Mouse (Mus musculus) heart, postnatal 0 days (tissue): Measurements from ENCODE around the gene Gm8909. TPM values are rescaled to one million over a fixed set of nuclear protein-coding genes. Genes with fewer than 3 reads are reported as not detected.
A peak's percentile ranks its signal among the peaks of the same experiment; 100 is the strongest.
"Not testable (repeated sequence)": the region's sequence is repeated elsewhere in the genome, so short reads cannot be mapped to it uniquely, and the experiment has no call there.

Source experiments
- ATAC-seq: fragments of 200-750 bp; cut with Nextera tagmentation; 2 replicates; pipeline ENCODE4 v1.8.0; 2017; ENCODE audit warnings: low read depth, moderate number of reproducible peaks, moderate library complexity; ENCODE audit not compliant: insufficient read depth
- DNase-seq: peaks from one replicate; pipeline ENCODE4 v3.0.0-alpha.2; 2016; ENCODE audit warnings: low spot score
- H3K27ac ChIP-seq: fragments of 300-500 bp; sonication (generic); 2 replicates; pipeline ENCODE4 v1.5.1; 2014; ENCODE audit warnings: low read depth, mild to moderate bottlenecking
- H3K27me3 ChIP-seq: fragments of 300-500 bp; sonication (generic); 2 replicates; pipeline ENCODE4 v1.6.1; 2014; ENCODE audit warnings: low read length, mixed read lengths; ENCODE audit not compliant: control insufficient read depth, insufficient read depth
- H3K36me3 ChIP-seq: fragments of 300-500 bp; sonication (generic); replicated peaks from 2 replicates; pipeline ENCODE4 v1.6.1; 2014; ENCODE audit warnings: low read length, mixed read lengths; ENCODE audit not compliant: control insufficient read depth, insufficient read depth
- H3K4me1 ChIP-seq: fragments of 300-500 bp; sonication (generic); 2 replicates; pipeline ENCODE4 v1.6.1; 2014; ENCODE audit warnings: antibody characterized with exemption; ENCODE audit not compliant: control insufficient read depth, insufficient read depth
- H3K4me2 ChIP-seq: fragments of 300-500 bp; sonication (generic); 2 replicates; pipeline ENCODE4 v1.6.1; 2014; ENCODE audit warnings: low read depth, mild to moderate bottlenecking, low read length, moderate library complexity
- H3K4me3 ChIP-seq: fragments of 300-500 bp; sonication (generic); 2 replicates; pipeline ENCODE4 v1.5.1; 2014; ENCODE audit warnings: low read depth, low read length
- H3K9ac ChIP-seq: fragments of 300-500 bp; sonication (generic); replicated peaks from 2 replicates; pipeline ENCODE4 v1.6.1; 2014; ENCODE audit warnings: low read depth, low read length, mixed read lengths
- H3K9me3 ChIP-seq: fragments of 300-500 bp; sonication (generic); replicated peaks from 2 replicates; pipeline ENCODE4 v1.6.1; 2016; ENCODE audit warnings: low read length; ENCODE audit not compliant: control insufficient read depth
- CTCF ChIP-seq: IDR thresholded peaks from 2 replicates; pipeline ENCODE4 v1.5.1; 2016; ENCODE audit warnings: antibody characterized with exemption, control low read depth, low read depth
- EP300 ChIP-seq: IDR thresholded peaks from 2 replicates; pipeline ENCODE4 v1.6.1; 2016; ENCODE audit warnings: antibody characterized with exemption, low read depth
- WGBS: fragments of 180-500 bp; shearing (Covaris S2); extraction: QIAGEN DNeasy Blood & Tissue Kit; methylation state at CpG from one replicate; pipeline ENCODE4 v1.1.7; 2014; 5-methylcytosine and 5-hydroxymethylcytosine counted together
- polyA plus RNA-seq: library from polyadenylated mRNA; unstranded; fragments of >200 nt; fragmentation: Nextera tagmentation; extraction: Ambion mirVana; gene quantifications from 2 replicates; pipeline ENCODE4 v1.2.1, GENCODE M21; 2015
- total RNA-seq: library from RNA; depleted of rRNA; stranded (reverse); fragments of >200 nt; gene quantifications from 2 replicates; pipeline ENCODE4 v1.2.3, GENCODE M21; 2014; ENCODE audit warnings: low replicate concordance

The Gm8909 gene
- total and polyA plus RNA-seq, 2 experiments from 2014 or later = not detected

GRCm38 (mm10) chr17:36170287-36170814 lies 2.0 kb upstream of the Gm8909 start:
- no peak for DNase-seq
- Histone ChIP-seq H3K4me1 (no peaks in the 10 kb centered on the region; the same call in 1 of the 2 replicates), H3K9me3 (no peaks in the 10 kb centered on the region), H3K4me3 (no peak overlapping the region), H3K9ac (no peak overlapping the region), H3K27ac (no peak overlapping the region), H3K27me3 (peaks cover 41% of the 10 kb centered on the region), H3K4me2 (no peak overlapping the region), H3K36me3 (no peaks in the 10 kb centered on the region)
- TF ChIP-seq EP300 = no peak
- TF ChIP-seq CTCF = no peak
- no peak for ATAC-seq
- WGBS = 39% methylated on average over 1 of the region's 1 CpGs

- Histone ChIP-seq H3K9ac (no peak overlapping the region), H3K36me3 (no peaks in the 10 kb centered on the region), H3K4me3 (no peak overlapping the region), H3K27me3 (peaks cover 47% of the 10 kb centered on the region), H3K9me3 (no peaks in the 10 kb centered on the region), H3K4me1 (no peaks in the 10 kb centered on the region; the same call in 1 of the 2 replicates), H3K27ac (no peak overlapping the region), H3K4me2 (no peak overlapping the region)
- TF ChIP-seq EP300 (no peak), CTCF (no peak)
- DNase-seq (no peak), ATAC-seq (no peak)
These were observed 1.4 kb upstream of the Gm8909 start for GRCm38 (mm10) chr17:36169753-36170152.

- ATAC-seq, H3K9me3 ChIP-seq, H3K36me3 ChIP-seq, H3K9ac ChIP-seq, H3K4me3 ChIP-seq, H3K27ac ChIP-seq, H3K4me1 ChIP-seq, DNase-seq, H3K4me2 ChIP-seq: not testable (repeated sequence)
- WGBS = no CpG with 5 or more reads among the region's 1 CpGs
- H3K27me3 ChIP-seq = peaks cover 52% of the 10 kb centered on the region
These were observed 757 bp upstream of the Gm8909 start for GRCm38 (mm10) chr17:36169094-36169493.

- H3K27ac ChIP-seq = no peak overlapping the region
- H3K4me2 ChIP-seq = peak overlapping the region; percentile 69
- no peaks in the 10 kb centered on the region for H3K36me3 ChIP-seq
- H3K4me3 ChIP-seq = peak overlapping the region; percentile 48
- H3K9me3 ChIP-seq = no peaks in the 10 kb centered on the region
- DNase-seq = no peak
- H3K4me1 ChIP-seq = no peaks in the 10 kb centered on the region; the same call in 1 of the 2 replicates
- peaks cover 63% of the 10 kb centered on the region for H3K27me3 ChIP-seq
- no peak overlapping the region for H3K9ac ChIP-seq
- 2% methylated on average over 51 of the region's 51 CpGs for WGBS
- no peak for TF ChIP-seq EP300
- TF ChIP-seq CTCF = no peak
- no peak for ATAC-seq
These were observed 865 bp downstream of the Gm8909 start for GRCm38 (mm10) chr17:36167306-36168038.

- H3K4me3 ChIP-seq, H3K4me2 ChIP-seq, H3K4me1 ChIP-seq, H3K9ac ChIP-seq, H3K36me3 ChIP-seq, ATAC-seq, H3K9me3 ChIP-seq, DNase-seq, H3K27ac ChIP-seq: not testable (repeated sequence)
- peaks cover 69% of the 10 kb centered on the region for H3K27me3 ChIP-seq
- 16% methylated on average over 2 of the region's 2 CpGs for WGBS
These were observed 1.4 kb downstream of the Gm8909 start for GRCm38 (mm10) chr17:36166901-36167300.
